Mouse (Mus musculus): ENCODE data around the gene Adcy1.

DNA sequence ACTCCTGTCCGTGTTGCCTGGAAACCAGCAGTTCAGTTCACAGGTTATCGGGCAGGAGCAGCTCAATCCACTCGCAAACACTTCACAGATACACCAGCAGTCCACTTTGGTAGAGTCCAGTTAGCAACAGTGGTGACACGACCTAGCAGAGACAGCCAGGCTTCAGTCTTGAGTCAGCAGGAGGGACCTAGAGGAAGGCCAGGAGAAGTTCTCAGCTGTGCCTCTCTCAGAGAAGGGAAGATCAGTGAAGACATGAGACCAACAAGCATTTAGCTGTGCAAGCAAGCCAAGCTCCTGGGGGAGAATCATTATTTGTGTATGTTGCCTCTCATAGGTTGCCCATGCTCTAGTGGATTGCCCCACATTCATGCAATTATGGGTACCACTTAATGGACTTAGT is 164.8 kb downstream of the Adcy1 start:
- TF ChIP-seq CTCF (IDR thresholded peaks at IDR 0.05; ENCODE audit: borderline replicate concordance, control insufficient read depth, extremely low read depth, insufficient read depth, low read length, poor library complexity) (no peak), POLR2A (IDR thresholded peaks at IDR 0.05; ENCODE audit: control insufficient read depth, extremely low read depth, insufficient read depth, low read length, poor library complexity) (no peak)

Data from thymus, adult 2 months (tissue).